Mouse (Mus musculus) left cerebral cortex, postnatal 4 days (tissue): ENCODE measurements at regions not wholly inside any gene's neighbourhood (a gene's known extent, or its start where the extent isn't known, plus 50 kb on each side); places are given as distances from the start of the nearest gene placed in this dataset.
A peak's percentile ranks its signal among the peaks of the same experiment; 100 is the strongest.
"Not testable (repeated sequence)": the region's sequence is repeated elsewhere in the genome, so short reads cannot be mapped to it uniquely, and the experiment has no call there.

Experiments
- DNase-seq: peaks from one replicate; pipeline ENCODE4 v3.0.0-alpha.2; 2022
- intact Hi-C: fragments of 180-260 bp; cut with DNase I; formaldehyde crosslinking; loops from one replicate; pipeline ENCODE4 v1.15.1; 2025

- no peak for DNase-seq
- intact Hi-C loops: no loop called here
Observed at GRCm38 (mm10) chr12:77823381-77824030, 370.5 kb upstream of the Gm6657 start.

- intact Hi-C loops: no loop called here
- no peak for DNase-seq
Observed at GRCm38 (mm10) chr12:77833411-77834169, 360.5 kb upstream of the Gm6657 start.

GRCm38 (mm10) chr12:77834891-77835290, 359.2 kb upstream of the Gm6657 start:
- DNase-seq: no peak
- intact Hi-C loops: no loop called here

- DNase-seq: no peak
- intact Hi-C loops: no loop called here
Observed at GRCm38 (mm10) chr12:77836231-77836630, 357.8 kb upstream of the Gm6657 start.

- intact Hi-C loops: no loop called here
- DNase-seq: no peak
Observed at GRCm38 (mm10) chr12:77841844-77842415, 352.1 kb upstream of the Gm6657 start.

- intact Hi-C loops: no loop called here
- peak; percentile 44 for DNase-seq
Observed at GRCm38 (mm10) chr12:77852595-77853577, 341.2 kb upstream of the Gm6657 start.

GRCm38 (mm10) chr12:77854281-77855075, 339.6 kb upstream of the Gm6657 start:
- intact Hi-C loops: no loop called here
- DNase-seq: peak; percentile 48

GRCm38 (mm10) chr12:77855796-77856195, 338.2 kb upstream of the Gm6657 start:
- DNase-seq: peak; percentile 66
- intact Hi-C loops: no loop called here

GRCm38 (mm10) chr12:77857281-77857680, 336.8 kb upstream of the Gm6657 start:
- intact Hi-C loops: no loop called here

GRCm38 (mm10) chr12:77860769-77861557, 333.1 kb upstream of the Gm6657 start:
- DNase-seq: no peak
- intact Hi-C loops: no loop called here

More at GRCm38 (mm10) chr12:77857281-77857680, 336.8 kb upstream of the Gm6657 start:
- DNase-seq: peak; percentile 66

- intact Hi-C loops: no loop called here
- DNase-seq: no peak
Observed at GRCm38 (mm10) chr12:77867947-77868495, 326.0 kb upstream of the Gm6657 start.

GRCm38 (mm10) chr12:77869296-77869695, 324.7 kb upstream of the Gm6657 start:
- intact Hi-C loops: no loop called here

GRCm38 (mm10) chr12:77887335-77887734, 306.7 kb upstream of the Gm6657 start:
- DNase-seq: no peak
- intact Hi-C loops: no loop called here

More at GRCm38 (mm10) chr12:77869296-77869695, 324.7 kb upstream of the Gm6657 start:
- no peak for DNase-seq

- intact Hi-C loops: no loop called here
- no peak for DNase-seq
Observed at GRCm38 (mm10) chr12:77891452-77891851, 302.6 kb upstream of the Gm6657 start.

- DNase-seq: no peak
Observed at GRCm38 (mm10) chr12:77894238-77894637, 299.8 kb upstream of the Gm6657 start.

GRCm38 (mm10) chr12:77895508-77895907, 298.5 kb upstream of the Gm6657 start:
- no peak for DNase-seq
- intact Hi-C loops: no loop called here

More at GRCm38 (mm10) chr12:77894238-77894637, 299.8 kb upstream of the Gm6657 start:
- intact Hi-C loops: no loop called here

- intact Hi-C loops, DNase-seq: not testable (repeated sequence)
Observed at GRCm38 (mm10) chr12:77898974-77899373, 295.1 kb upstream of the Gm6657 start.

- intact Hi-C loops: no loop called here
- no peak for DNase-seq
Observed at GRCm38 (mm10) chr12:77901254-77901653, 292.8 kb upstream of the Gm6657 start.
